Mouse (Mus musculus) urinary bladder, adult 18-20 months (tissue): ENCODE data around the gene Fam102a.

Experiments
- DNase-seq, 2 experiments: peaks; one replicate each; pipeline ENCODE4 v3.0.0; 2022; ENCODE audit warnings: low spot score in 2 of 2, mixed read lengths in 2 of 2

Gene Fam102a

DNA sequence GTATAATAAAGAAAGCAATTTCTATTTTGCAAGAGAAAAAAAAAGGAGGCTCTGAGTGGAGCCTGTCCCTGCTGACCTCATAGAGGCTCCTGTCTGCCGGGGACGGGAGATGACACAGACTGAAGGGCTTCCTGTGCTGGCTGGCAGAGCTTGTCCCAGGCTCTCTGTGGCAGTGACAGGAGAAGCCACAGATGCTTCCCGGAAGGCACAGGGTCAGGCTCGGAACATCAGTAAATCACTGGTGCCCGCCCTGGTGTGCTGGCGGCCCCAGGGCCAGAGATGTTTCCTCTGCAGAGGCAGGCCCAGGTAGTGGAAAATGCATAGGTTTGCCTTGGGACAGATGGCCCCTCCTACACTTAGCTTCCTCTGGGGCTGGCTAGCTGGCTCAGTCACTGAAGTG lies 20.8 kb upstream of the Fam102a start:
- no peak for DNase-seq

- no peak for DNase-seq
Observed at GRCm38 (mm10) chr2:32517233-32517867, 17.8 kb upstream of the Fam102a start.

GRCm38 (mm10) chr2:32520034-32520990 lies 14.8 kb upstream of the Fam102a start:
- no peak for DNase-seq

GRCm38 (mm10) chr2:32524536-32525031 lies 10.5 kb upstream of the Fam102a start:
- DNase-seq = peak; percentile 58 to 69

DNA sequence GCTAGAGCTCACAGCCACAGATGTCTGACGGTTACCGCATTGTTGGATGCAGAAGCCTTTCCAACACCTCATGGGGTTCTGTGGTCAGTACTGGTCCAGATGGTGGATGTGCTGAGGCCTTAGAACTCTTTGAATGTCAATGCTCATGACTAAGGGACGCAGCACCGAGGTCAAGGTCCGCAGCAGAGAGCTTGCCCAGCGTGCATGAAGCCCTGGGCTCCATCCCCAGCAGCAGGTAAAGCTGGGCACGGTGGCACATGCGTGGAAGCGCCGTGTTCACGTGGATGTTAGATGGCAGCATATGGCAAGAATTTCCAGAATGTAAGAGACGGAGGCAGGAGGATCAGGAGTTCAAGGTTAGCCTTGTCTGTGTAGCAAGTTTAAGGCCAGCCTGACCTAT lies 9.3 kb upstream of the Fam102a start:
- DNase-seq = no peak

GRCm38 (mm10) chr2:32527468-32527966 lies 7.6 kb upstream of the Fam102a start:
- peak in 1 of 2 experiments; percentile 68 for DNase-seq

DNA sequence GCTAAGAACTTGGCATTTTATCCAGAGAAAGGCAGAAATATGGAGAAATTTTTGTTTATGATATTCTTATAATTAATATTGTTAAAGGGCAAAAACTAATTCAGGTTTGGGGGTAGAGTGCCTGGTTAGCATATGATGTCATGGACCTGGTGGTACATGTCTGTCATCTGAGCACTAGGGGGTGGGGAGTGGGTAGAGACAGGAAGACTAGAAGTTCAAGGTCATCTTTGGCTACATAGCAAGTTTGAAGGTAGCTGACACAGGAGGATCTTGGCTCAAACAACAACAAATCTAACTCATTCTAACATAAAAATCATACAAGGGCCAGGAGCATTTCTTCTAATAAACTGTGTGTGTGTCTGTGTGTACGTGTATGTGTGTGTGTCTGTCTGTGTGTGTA lies 6.8 kb upstream of the Fam102a start:
- no peak for DNase-seq

GRCm38 (mm10) chr2:32530479-32530878 lies 4.7 kb upstream of the Fam102a start:
- DNase-seq = no peak

DNA sequence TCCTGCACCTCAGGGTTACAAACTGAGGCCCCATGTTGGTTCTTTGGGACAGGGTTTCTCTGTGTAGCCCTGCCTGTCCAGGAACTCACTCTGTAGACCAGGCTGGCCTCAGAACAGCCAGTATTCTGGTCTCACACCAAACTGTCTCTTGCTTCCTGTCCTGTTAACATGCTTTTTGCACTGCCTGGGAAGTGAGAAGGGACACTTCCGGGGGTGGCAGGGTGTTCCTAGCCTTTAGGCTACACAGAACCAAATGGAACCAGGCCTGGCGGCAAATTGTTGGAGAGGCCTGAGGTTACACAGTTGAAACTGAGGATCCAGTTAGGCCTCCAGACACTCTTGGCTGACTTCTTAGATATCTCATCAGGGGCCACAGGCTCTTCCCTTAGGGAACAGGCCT lies 2.0 kb upstream of the Fam102a start:
- DNase-seq = no peak

DNA sequence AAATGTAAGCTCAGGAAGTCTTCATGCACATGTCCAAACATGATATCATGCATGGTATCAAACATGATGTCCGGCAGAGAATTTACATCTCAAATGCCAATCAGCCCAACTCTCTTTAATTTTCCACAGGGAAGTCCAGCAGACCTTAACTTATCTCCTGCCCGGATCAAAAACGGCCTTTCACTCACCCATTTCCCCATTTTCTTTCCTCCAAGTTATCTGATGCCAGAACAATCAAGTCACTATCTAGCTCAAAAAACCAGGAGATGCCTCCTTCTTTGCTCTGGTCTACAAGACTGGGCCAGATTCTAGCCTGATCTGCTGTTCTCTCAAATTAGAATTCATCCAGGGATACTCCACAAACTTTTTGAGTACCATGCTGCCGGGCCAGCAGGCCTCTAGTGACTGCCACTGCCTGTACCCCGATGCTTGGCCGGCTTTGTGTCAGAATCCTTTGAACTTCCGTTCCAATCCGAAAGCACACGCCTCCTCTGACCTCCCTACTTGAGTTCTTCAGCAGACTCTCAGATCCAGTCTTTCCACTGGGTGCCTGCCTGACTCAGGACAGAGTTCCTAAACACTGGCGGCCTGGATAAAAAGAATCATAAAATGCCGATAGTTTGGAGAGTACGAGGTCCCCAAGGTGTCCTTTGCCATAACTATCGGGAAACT lies 935 bp upstream of the Fam102a start:
- DNase-seq = no peak

- peak; percentile 65 to 78 for DNase-seq
Observed at GRCm38 (mm10) chr2:32535501-32535991, 414 bp downstream of the Fam102a start.

DNA sequence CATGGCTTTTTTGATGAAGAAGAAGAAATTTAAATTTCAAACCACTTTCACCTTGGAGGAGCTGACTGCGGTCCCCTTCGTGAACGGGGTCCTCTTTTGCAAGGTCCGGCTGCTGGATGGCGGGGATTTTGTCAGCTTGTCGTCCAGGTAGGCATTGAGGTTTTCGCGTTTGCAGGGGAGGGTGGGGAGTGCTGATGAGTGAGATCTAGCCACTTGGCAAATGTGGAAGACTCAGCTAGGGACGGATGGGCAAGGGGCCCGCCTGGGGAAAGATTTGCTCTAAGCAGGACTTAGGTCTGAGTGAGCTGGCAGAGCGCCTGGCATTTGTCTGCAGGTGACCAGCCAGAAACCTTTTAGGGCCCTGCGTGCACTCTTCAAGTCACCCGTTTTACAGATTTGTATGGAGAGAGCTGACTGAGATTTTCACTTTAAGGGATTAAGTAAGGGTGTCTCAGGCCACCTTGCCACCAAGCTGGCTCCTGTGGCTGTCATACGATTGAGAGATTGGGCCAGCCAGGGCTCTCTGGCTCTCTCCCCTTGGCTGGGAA lies 1.0 kb downstream of the Fam102a start:
- DNase-seq = no peak

DNA sequence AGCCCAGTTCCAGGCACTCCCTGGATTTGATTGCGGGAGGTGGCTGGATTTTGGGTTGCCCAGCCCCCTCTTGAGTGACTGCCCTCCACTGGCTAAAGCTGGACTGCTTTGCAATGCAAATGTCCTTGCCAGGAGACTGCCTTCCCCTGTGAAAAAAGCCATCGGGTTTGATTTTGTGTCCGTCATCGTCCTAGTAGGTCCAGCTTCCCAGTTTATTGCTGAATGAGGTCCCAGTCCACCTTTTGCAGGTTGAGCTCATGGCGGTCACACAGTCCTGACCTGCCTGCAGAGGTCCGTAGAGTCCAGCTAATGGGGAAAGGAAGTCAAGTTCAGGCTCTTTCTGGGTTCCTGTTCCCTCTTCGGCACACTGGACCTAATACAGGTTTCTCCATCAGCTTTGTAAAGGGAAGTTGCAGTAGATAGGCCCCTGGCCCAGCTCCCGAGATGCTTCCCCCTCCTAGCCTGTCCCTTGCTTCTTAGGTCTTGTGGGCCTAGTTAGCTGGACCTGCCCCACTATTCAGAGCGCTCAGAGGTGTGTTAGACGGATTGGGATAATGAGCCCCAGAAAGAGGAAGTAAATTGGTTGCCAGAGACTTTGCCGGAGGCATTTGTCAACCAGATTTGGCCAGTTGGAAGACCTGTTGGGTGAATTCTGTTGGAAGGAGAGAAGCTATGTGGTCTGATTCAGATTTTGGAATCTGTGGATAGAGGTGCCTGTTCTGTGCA lies 1.7 kb downstream of the Fam102a start:
- peak; percentile 39 to 43 for DNase-seq

DNA sequence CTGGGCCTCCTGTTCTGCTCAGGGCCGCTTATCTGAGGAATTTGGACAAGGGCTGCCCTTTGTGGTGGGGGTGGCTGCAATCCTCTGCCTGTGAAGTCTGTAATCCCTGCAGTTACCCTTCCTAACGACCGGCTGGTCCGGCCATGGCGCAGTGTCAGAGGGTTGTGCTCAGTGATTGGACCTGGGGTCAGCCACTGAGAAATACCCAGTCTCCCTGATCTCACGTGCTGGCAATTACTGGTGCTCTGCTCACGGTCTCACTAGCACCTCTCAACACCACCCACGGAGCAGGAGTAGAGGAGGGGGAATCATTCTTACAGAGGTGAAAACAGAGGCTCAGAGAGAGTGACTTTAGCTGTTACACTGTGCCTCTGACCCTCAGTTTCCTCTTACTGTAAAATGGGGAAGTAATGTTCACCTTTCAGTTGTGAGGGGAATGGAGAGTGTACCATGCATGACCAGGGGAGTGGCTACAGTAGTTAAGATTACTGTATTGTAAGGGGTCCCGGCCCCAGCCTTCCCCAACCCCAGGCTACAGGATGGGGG lies 2.3 kb downstream of the Fam102a start:
- no peak for DNase-seq

DNA sequence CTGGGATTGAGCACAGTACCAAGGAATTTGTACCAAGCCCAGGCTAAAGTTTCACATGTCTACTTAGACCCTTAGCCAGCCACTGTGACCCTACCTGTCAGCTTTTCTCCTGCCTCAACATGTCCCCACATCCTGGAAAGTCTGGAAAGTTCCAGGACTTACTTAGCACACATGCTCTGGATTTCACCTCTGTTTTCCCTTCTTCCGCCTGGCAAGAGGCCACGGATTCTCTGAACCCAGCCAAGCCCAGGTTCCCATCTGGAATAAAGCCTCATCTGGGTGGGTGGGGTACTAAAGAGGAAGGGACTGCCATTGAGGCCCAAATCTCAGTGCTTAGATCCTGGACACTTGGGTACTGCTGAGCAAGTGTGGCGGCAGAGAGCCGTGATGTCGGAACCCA lies 2.8 kb downstream of the Fam102a start:
- DNase-seq = no peak

DNA sequence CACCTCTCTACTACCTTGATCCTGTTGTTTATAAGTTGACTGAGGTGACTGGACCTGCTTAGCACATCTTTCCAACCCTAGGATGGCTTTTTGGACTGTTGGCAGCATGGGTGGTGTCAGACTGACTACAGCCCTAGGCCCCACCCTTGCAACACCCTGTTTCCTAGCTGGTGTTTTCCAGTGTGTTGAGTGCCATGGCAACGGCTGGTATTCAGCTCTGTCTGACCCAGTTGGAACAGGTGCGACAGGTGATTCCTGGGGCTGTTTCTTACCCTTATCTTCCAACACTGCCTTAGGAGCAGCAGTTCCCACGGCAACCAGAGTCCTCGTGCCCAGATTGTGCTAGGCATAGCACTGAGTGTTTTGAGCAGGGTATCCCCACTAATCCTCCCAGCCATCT lies 3.3 kb downstream of the Fam102a start:
- no peak for DNase-seq

DNA sequence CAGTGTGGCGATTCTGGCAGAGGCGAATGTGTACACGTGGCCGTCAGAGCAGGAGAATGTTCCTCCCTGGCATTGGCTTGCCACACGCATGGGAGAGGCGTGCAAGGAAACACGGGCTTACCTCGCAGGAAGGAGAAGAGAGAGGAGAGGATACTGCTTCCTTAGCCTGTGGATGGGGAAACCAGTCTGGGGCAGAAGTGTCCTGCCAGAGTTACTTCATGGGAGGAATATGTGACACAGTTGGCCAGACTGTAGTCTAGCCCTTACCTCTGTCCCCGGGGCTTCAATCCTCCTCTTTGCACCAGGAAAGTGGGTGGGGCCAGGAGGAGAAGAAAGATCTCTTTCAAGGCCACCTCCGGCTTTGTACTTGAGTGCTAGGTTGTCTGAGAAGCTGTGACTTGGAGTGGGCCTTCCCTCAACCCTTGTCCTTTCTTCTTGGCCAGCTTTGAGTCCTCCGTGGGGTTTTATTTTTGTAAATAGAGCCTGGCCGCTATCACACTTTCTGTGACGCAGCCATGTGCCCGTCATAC lies 4.4 kb downstream of the Fam102a start:
- DNase-seq = no peak

DNA sequence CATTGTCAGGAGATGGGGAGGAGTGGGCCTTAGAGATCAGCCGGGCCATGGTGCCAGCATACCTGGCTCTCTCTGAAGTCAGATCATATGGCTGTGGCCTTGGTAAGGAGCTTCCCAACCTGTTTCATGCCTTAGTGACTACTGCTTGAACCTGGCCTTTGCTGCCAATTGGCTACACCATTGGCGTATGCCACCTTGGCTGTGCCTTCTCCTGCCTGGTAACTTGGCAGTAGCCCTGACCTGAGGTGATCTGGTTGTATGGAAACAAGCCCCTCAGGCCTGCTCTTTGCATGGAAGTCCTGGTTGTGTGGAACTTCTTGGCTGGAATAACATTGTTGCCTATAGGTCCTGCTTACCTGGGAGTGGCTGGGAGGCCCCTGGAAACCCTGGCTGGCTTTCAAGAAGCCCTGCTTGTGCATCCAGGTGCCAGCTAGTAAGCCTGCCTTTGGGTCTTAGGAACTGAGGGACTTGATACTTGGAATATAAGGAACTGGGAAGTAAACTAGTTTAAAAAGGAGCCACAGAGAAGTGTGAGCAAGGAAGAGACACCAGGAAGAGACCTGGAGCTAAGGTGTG lies 6.3 kb downstream of the Fam102a start:
- DNase-seq = no peak

GRCm38 (mm10) chr2:32541986-32542573 lies 6.9 kb downstream of the Fam102a start:
- no peak for DNase-seq

DNA sequence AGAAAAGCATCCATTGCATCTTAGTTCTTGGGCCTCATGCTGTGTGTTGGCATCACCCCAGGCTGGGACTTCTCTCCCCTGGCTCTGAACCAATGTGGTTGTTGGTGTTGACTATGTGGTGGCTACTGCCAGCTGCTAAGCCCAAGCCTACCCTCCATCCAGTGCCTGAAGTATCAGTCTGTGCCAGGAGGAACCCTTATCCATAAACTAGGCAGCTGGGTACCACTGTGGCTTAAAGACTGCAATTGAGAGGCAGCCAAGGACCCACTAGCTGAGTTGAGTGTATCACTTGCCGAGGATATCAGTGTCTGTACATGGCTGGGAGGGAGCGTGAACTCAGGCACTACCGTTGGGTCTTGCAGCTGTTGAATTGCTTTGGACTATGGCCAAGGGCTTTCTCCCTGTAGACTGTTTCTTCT lies 7.9 kb downstream of the Fam102a start:
- no peak for DNase-seq
